Mouse (Mus musculus) cerebellum, adult 9-11 months (tissue): ENCODE measurements around the gene Drd5.

Experiments
- DNase-seq: peaks from one replicate; pipeline ENCODE4 v3.0.0; 2022

Gene Drd5

DNA sequence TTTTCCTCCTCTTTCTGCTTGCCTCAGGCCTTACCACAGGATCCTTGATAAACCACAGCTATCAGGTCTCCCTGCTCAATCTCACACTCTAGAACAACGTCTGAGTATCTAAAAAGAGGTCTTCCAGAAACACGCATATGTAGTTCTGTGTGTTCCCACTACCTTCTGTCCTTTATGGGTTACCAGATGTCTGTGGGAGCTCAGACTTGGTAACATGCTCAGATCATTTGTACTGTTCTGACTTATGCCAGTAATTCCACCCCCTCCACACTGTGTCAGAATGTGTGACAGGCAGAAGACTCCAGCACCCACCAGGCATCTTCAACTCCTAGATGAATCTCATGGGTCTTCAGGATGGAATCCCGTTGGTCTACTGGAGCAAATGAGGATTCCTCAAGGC, 37.8 kb downstream of the Drd5 start:
- DNase-seq: no peak

DNA sequence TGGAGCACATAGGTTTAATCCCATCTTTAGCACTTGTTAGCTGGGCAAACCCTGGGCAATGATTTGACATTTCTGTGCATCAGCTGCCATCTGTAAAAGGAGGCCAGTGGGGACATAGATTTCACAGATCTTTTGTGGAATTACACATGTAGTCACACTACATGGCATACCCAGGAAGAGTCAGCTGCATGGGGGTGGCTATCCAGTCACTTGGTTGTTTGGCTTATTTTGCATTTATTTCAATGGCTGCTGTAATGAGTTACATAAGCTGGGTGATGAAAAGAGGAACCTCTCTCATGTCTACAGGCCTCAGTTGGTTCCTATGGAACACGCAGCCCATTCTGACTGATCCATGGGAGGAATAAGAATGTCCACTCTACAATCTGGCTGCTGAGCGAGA, 40.5 kb downstream of the Drd5 start:
- DNase-seq: no peak

DNA sequence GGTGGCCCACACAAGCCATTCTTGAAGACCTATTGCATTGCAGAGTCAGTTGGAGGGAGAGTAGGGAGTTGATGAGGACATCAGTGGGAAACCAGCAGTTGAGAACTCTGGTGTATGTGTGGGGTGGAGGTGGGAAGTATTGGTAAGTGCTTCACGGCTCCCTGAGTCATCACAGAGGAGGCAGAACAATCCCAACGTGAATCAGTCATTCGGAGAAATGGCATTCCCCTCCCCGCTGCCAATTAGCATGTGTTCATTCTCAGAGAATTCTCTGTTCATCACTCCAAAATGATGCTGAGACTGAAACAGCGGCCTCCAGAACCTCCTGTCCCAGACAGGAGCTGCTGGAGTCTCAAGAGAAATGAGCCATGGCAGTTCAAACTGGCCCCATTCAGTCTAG, 45.2 kb downstream of the Drd5 start:
- DNase-seq: no peak

DNA sequence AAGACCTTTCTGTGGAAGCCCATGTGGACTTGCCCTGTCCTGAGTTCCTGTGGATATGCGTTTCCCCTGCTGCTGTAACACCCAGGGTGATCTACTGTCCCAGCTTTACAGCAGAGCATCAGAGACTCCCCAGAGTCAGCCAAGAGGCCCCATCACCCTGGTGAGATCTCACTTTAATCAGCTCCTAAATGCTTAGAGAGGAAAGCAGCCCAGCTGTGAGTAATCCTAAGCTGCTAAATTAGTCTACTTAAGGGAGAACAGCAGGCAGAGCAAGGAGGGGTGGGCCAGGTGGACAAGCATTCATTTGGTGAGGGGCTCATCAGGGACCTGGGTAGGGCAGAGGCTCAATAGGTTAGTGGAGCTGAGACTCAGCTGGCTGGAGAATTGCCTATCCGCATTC, 46.4 kb downstream of the Drd5 start:
- no peak for DNase-seq

DNA sequence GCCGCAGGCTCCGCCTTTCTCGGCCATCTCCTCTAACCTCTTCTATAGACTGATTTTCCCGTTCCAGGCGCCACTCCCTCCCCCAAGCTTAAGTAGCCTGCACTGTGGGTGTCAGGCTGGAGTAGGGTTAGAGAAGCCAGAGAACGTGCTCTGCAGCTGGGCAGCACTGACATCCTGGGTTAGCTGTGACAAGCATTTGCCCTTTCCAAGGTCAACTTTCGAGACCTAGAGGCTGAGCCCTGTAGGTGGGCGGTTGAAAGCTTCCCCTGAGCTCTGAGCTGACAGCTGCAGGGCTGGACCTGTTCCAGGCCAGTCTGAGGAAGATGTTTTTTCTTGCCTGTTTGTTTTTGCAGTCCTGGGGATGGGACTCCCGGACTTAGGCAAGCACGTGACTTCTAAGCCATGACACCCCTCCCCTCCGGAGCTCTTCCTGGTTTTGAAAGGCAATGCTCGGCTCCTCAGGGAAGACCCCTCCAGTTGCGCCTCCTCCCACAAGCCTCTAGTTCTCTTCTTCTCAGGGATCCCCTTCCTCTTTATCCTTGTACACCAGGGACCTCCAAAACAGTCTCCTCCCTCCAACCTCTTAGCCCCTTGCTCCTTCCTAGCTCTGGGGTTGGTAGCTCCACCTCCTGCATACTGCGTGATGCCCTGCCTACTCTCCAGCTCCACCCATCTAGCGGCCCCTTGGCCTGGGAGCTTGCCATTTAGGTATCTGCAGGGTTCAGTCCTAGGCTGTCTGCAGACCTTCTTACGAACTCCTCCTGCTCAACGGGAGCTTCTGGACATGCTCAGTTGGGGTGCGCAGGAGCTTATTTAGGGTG, 47.7 kb downstream of the Drd5 start:
- no peak for DNase-seq

DNA sequence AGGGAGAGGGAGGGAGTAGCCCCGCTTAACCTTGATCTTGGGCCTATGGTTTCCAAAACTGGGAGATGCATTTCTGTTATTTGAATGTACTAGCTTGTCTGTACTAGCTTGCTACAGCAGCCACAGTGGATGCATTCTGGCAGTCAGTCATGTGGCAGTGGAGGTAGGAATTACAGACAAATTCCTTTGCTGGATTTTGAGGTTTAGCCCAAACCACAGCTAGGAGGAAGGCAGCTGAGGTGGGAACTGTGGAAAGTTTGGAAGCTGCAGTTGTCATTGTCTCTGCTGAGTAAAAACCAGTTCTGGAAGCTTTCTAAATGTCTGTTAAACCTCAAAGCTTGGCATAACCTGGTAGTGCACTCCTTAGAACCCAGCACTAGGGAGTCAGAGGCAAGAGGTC, 52.1 kb downstream of the Drd5 start:
- DNase-seq: no peak
